Mouse (Mus musculus): ENCODE data around the gene Synj2.

DNA sequence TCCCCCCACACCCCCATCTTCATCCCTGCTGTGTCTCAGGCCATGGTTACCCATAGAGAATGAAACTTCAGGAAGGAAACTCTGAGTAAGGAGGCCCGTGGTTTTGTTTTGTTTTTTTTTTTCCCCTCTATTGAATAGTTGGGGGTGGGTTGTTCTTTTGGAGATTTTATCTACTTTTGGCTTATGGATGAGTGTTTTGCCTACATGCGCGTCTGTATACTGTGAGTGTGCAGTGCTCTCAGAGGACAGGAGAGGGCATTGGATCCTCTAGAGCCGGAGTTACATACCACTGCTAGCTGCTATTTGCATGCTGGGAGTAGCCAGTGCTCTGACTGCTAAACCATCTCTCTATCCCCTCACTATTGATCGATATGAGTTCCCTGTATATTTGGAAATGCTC is 39.7 kb upstream of the Synj2 start:
- no peak for TF ChIP-seq POLR2A (IDR thresholded peaks at IDR 0.05; ENCODE audit: borderline replicate concordance, control insufficient read depth, low read depth, low read length)
- no peak for TF ChIP-seq CTCF (IDR thresholded peaks at IDR 0.05; ENCODE audit: control insufficient read depth, insufficient read depth, low read length)

Measured in bone marrow, adult 2 months (tissue).